Mouse (Mus musculus): ENCODE measurements around the gene Fbxw21. TPM values are rescaled to one million over a fixed set of nuclear protein-coding genes. Genes with fewer than 3 reads are reported as not detected.

Fbxw21 gene
- polyA plus RNA-seq, 1 experiment from 2014 or later: not detected

- H3K4me3 ChIP-seq (ENCODE audit: low read depth, low read length): no peak overlapping the region
- H3K9me3 ChIP-seq (ENCODE audit: control insufficient read depth, low read length): no peaks in the 10 kb centered on the region
- peak overlapping the region; percentile 2; the same call in 1 of the 2 replicates for H3K4me2 ChIP-seq (replicated peaks; ENCODE audit: low read depth)
- H3K4me1 ChIP-seq (replicated peaks; ENCODE audit: control insufficient read depth, insufficient read depth): peaks cover 20% of the 10 kb centered on the region
- no peaks in the 10 kb centered on the region for H3K27me3 ChIP-seq (ENCODE audit: control insufficient read depth, insufficient read depth, low read length)
- 64% methylated on average over 8 of the region's 8 CpGs for WGBS
- ATAC-seq (ENCODE audit: low FRiP score, low TSS enrichment) (no peak), DNase-seq (ENCODE audit: low spot score) (no peak)
- no peaks in the 10 kb centered on the region for H3K36me3 ChIP-seq (ENCODE audit: control insufficient read depth, insufficient read depth, low read length)
- H3K27ac ChIP-seq (replicated peaks): peak overlapping the region; percentile 96
- H3K9ac ChIP-seq (ENCODE audit: low read length): no peak overlapping the region
- TF ChIP-seq CTCF (IDR thresholded peaks at IDR 0.05; ENCODE audit: low read depth) (no peak), EP300 (optimal IDR thresholded peaks at IDR 0.05) (no peak)
Measured at GRCm38 (mm10) chr9:109098366-109098765, 63.5 kb downstream of the Fbxw21 start.

GRCm38 (mm10) chr9:109097831-109098230 is 64.0 kb downstream of the Fbxw21 start:
- H3K4me1 ChIP-seq (replicated peaks; ENCODE audit: control insufficient read depth, insufficient read depth): peaks cover 20% of the 10 kb centered on the region
- no peak overlapping the region for H3K4me3 ChIP-seq (ENCODE audit: low read depth, low read length)
- ATAC-seq (ENCODE audit: low FRiP score, low TSS enrichment) (no peak), DNase-seq (ENCODE audit: low spot score) (peak; percentile 33)
- TF ChIP-seq CTCF (IDR thresholded peaks at IDR 0.05; ENCODE audit: low read depth) (no peak), EP300 (optimal IDR thresholded peaks at IDR 0.05) (no peak)
- H3K4me2 ChIP-seq (replicated peaks; ENCODE audit: low read depth): peak overlapping the region; percentile 84
- peak overlapping the region; percentile 96 for H3K27ac ChIP-seq (replicated peaks)
- no peaks in the 10 kb centered on the region for H3K9me3 ChIP-seq (ENCODE audit: control insufficient read depth, low read length)
- H3K36me3 ChIP-seq (ENCODE audit: control insufficient read depth, insufficient read depth, low read length): no peaks in the 10 kb centered on the region
- H3K27me3 ChIP-seq (ENCODE audit: control insufficient read depth, insufficient read depth, low read length): no peaks in the 10 kb centered on the region
- 50% methylated on average over 5 of the region's 5 CpGs for whole genome bisulfite sequencing
- H3K9ac ChIP-seq (ENCODE audit: low read length): no peak overlapping the region; the same call in 1 of the 2 replicates

- TF ChIP-seq CTCF (IDR thresholded peaks at IDR 0.05; ENCODE audit: low read depth) (no peak), EP300 (optimal IDR thresholded peaks at IDR 0.05) (no peak)
- no peaks in the 10 kb centered on the region for H3K9me3 ChIP-seq (ENCODE audit: control insufficient read depth, low read length)
- DNase-seq (ENCODE audit: low spot score) (no peak), ATAC-seq (ENCODE audit: low FRiP score, low TSS enrichment) (no peak)
- peak overlapping the region; percentile 84 for H3K4me2 ChIP-seq (replicated peaks; ENCODE audit: low read depth)
- WGBS: 16% methylated on average over 6 of the region's 6 CpGs
- H3K9ac ChIP-seq (ENCODE audit: low read length): peak overlapping the region; percentile 27; the same call in 1 of the 2 replicates
- no peaks in the 10 kb centered on the region for H3K27me3 ChIP-seq (ENCODE audit: control insufficient read depth, insufficient read depth, low read length)
- peaks cover 20% of the 10 kb centered on the region for H3K4me1 ChIP-seq (replicated peaks; ENCODE audit: control insufficient read depth, insufficient read depth)
- H3K4me3 ChIP-seq (ENCODE audit: low read depth, low read length): peak overlapping the region; percentile 69
- peak overlapping the region; percentile 96 for H3K27ac ChIP-seq (replicated peaks)
- H3K36me3 ChIP-seq (ENCODE audit: control insufficient read depth, insufficient read depth, low read length): no peaks in the 10 kb centered on the region
Measured at GRCm38 (mm10) chr9:109097291-109097690, 64.5 kb downstream of the Fbxw21 start.

- Histone ChIP-seq H3K9ac (ENCODE audit: low read length) (peak overlapping the region; percentile 85; the same call in 1 of the 2 replicates), H3K9me3 (ENCODE audit: control insufficient read depth, low read length) (no peaks in the 10 kb centered on the region), H3K4me3 (ENCODE audit: low read depth, low read length) (peak overlapping the region; percentile 69), H3K27ac (replicated peaks) (peak overlapping the region; percentile 96), H3K4me1 (replicated peaks; ENCODE audit: control insufficient read depth, insufficient read depth) (peaks cover 20% of the 10 kb centered on the region), H3K27me3 (ENCODE audit: control insufficient read depth, insufficient read depth, low read length) (no peaks in the 10 kb centered on the region), H3K4me2 (replicated peaks; ENCODE audit: low read depth) (peak overlapping the region; percentile 84), H3K36me3 (ENCODE audit: control insufficient read depth, insufficient read depth, low read length) (no peaks in the 10 kb centered on the region)
- TF ChIP-seq EP300 (optimal IDR thresholded peaks at IDR 0.05): no peak
- TF ChIP-seq CTCF (IDR thresholded peaks at IDR 0.05; ENCODE audit: low read depth): no peak
- 30% methylated on average over 6 of the region's 6 CpGs for WGBS
- peak; percentile 34 for DNase-seq (ENCODE audit: low spot score)
- no peak for ATAC-seq (ENCODE audit: low FRiP score, low TSS enrichment)
Measured at GRCm38 (mm10) chr9:109096856-109097255, 65.0 kb downstream of the Fbxw21 start.

- no peak for TF ChIP-seq CTCF (IDR thresholded peaks at IDR 0.05; ENCODE audit: low read depth)
- TF ChIP-seq EP300 (optimal IDR thresholded peaks at IDR 0.05): no peak
- ATAC-seq (ENCODE audit: low FRiP score, low TSS enrichment) (no peak), DNase-seq (ENCODE audit: low spot score) (no peak)
- Histone ChIP-seq H3K27ac (replicated peaks) (peak overlapping the region; percentile 96), H3K27me3 (ENCODE audit: control insufficient read depth, insufficient read depth, low read length) (no peaks in the 10 kb centered on the region), H3K4me2 (replicated peaks; ENCODE audit: low read depth) (peak overlapping the region; percentile 84), H3K9ac (ENCODE audit: low read length) (peak overlapping the region; percentile 85), H3K4me1 (replicated peaks; ENCODE audit: control insufficient read depth, insufficient read depth) (peaks cover 20% of the 10 kb centered on the region), H3K4me3 (ENCODE audit: low read depth, low read length) (peak overlapping the region; percentile 69), H3K36me3 (ENCODE audit: control insufficient read depth, insufficient read depth, low read length) (no peaks in the 10 kb centered on the region), H3K9me3 (ENCODE audit: control insufficient read depth, low read length) (no peaks in the 10 kb centered on the region)
- WGBS: 16% methylated on average over 9 of the region's 9 CpGs
Measured at GRCm38 (mm10) chr9:109096251-109096661, 65.6 kb downstream of the Fbxw21 start.

GRCm38 (mm10) chr9:109095137-109095982 is 66.5 kb downstream of the Fbxw21 start, which contains the start of gene Plxnb1:
Gene Plxnb1 (plus strand): TSS chr9:109095389.
- Histone ChIP-seq H3K4me2 (replicated peaks; ENCODE audit: low read depth) (peak within 1 kb of the TSS; percentile 84), H3K9ac (ENCODE audit: low read length) (peak within 1 kb of the TSS; percentile 85), H3K36me3 (ENCODE audit: control insufficient read depth, insufficient read depth, low read length) (no peaks in the 10 kb centered on the region), H3K9me3 (ENCODE audit: control insufficient read depth, low read length) (no peaks in the 10 kb centered on the region), H3K4me3 (ENCODE audit: low read depth, low read length) (peak within 1 kb of the TSS; percentile 69), H3K4me1 (replicated peaks; ENCODE audit: control insufficient read depth, insufficient read depth) (peaks cover 20% of the 10 kb centered on the region), H3K27me3 (ENCODE audit: control insufficient read depth, insufficient read depth, low read length) (no peaks in the 10 kb centered on the region), H3K27ac (replicated peaks) (peak within 1 kb of the TSS; percentile 96)
- WGBS: under 1% methylated on average over 92 of the region's 102 CpGs
- ATAC-seq (ENCODE audit: low FRiP score, low TSS enrichment) (peak; percentile 58), DNase-seq (ENCODE audit: low spot score) (peak; percentile 77)
- TF ChIP-seq EP300 (optimal IDR thresholded peaks at IDR 0.05) (no peak), CTCF (IDR thresholded peaks at IDR 0.05; ENCODE audit: low read depth) (no peak)
